Mouse (Mus musculus): Measurements from ENCODE around the gene Olfr1436. TPM values are rescaled to one million over a fixed set of nuclear protein-coding genes. Genes with fewer than 3 reads are reported as not detected.
"Not testable (repeated sequence)": the region's sequence is repeated elsewhere in the genome, so short reads cannot be mapped to it uniquely, and the experiment has no call there.

Gene Olfr1436
- not detected in 2 replicates for polyA plus RNA-seq (2015; fragmentation: Nextera tagmentation; extraction: Ambion mirVana)

DNA sequence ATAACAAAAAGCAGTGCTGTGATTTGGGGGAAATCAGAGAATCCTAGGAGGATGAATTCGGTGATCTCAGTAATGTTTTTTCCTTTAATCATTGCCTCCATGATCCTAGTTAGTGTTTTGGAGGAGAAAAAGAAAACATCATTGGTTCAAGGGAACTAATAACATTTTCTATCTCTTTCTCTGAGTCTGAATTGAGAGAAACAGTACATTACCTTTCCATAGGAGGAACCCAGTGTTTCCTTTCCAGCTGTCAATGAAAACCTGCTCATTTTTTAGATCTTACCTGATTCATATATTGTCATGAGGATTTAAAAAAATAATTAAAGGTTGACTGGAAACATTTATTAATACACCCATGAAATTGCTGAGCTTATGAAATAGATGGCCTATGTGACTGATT is at the start of gene Olfr1436:
Gene Olfr1436, minus strand, starts transcription at position 101 of the 400 bp plus-strand sequence.
- H3K4me1 ChIP-seq (ENCODE audit: control insufficient read depth, insufficient read depth, low read length); H3K27ac ChIP-seq (ENCODE audit: low read length); ATAC-seq; H3K9me3 ChIP-seq (replicated peaks; ENCODE audit: control insufficient read depth, low read length, poor library complexity, severe bottlenecking); H3K4me3 ChIP-seq (ENCODE audit: low read depth, low read length); H3K27me3 ChIP-seq (ENCODE audit: control insufficient read depth, insufficient read depth, low read depth, low read length); H3K36me3 ChIP-seq (ENCODE audit: control insufficient read depth, insufficient read depth, low read length); H3K4me2 ChIP-seq (ENCODE audit: low read length); H3K9ac ChIP-seq (ENCODE audit: low read depth, low read length): not testable (repeated sequence)
- WGBS = 89% methylated on average over 1 of the region's 1 CpGs

GRCm38 (mm10) chr19:12335810-12336209 is 36.9 kb upstream of the Olfr1436 start, which contains the start of gene Olfr1438-ps1:
Gene Olfr1438-ps1 (minus strand): TSS chr19:12335910.
- no peak within 1 kb of the TSS for H3K9ac ChIP-seq (ENCODE audit: low read depth, low read length)
- no peaks in the 10 kb centered on the region for H3K9me3 ChIP-seq (replicated peaks; ENCODE audit: control insufficient read depth, low read length, poor library complexity, severe bottlenecking)
- H3K27me3 ChIP-seq (ENCODE audit: control insufficient read depth, insufficient read depth, low read depth, low read length) = no peaks in the 10 kb centered on the region
- no peak within 1 kb of the TSS for H3K27ac ChIP-seq (ENCODE audit: low read length)
- H3K36me3 ChIP-seq (ENCODE audit: control insufficient read depth, insufficient read depth, low read length) = no peaks in the 10 kb centered on the region
- ATAC-seq = no peak
- no peak within 1 kb of the TSS for H3K4me3 ChIP-seq (ENCODE audit: low read depth, low read length)
- H3K4me2 ChIP-seq (ENCODE audit: low read length) = no peak within 1 kb of the TSS
- 85% methylated on average over 3 of the region's 3 CpGs for WGBS
- no peaks in the 10 kb centered on the region for H3K4me1 ChIP-seq (ENCODE audit: control insufficient read depth, insufficient read depth, low read length)

- Histone ChIP-seq H3K27me3 (ENCODE audit: control insufficient read depth, insufficient read depth, low read depth, low read length) (no peaks in the 10 kb centered on the region), H3K4me3 (ENCODE audit: low read depth, low read length) (no peak within 1 kb of the TSS), H3K36me3 (ENCODE audit: control insufficient read depth, insufficient read depth, low read length) (no peaks in the 10 kb centered on the region), H3K9ac (ENCODE audit: low read depth, low read length) (no peak within 1 kb of the TSS), H3K9me3 (replicated peaks; ENCODE audit: control insufficient read depth, low read length, poor library complexity, severe bottlenecking) (no peaks in the 10 kb centered on the region), H3K27ac (ENCODE audit: low read length) (no peak within 1 kb of the TSS), H3K4me2 (ENCODE audit: low read length) (no peak within 1 kb of the TSS), H3K4me1 (ENCODE audit: control insufficient read depth, insufficient read depth, low read length) (no peaks in the 10 kb centered on the region)
- ATAC-seq = no peak
- 76% methylated on average over 2 of the region's 2 CpGs for WGBS
Observed at GRCm38 (mm10) chr19:12325001-12325400, 26.1 kb upstream of the Olfr1436 start, which contains the start of gene Olfr1437. Gene Olfr1437 (minus strand): TSS chr19:12325101.

DNA sequence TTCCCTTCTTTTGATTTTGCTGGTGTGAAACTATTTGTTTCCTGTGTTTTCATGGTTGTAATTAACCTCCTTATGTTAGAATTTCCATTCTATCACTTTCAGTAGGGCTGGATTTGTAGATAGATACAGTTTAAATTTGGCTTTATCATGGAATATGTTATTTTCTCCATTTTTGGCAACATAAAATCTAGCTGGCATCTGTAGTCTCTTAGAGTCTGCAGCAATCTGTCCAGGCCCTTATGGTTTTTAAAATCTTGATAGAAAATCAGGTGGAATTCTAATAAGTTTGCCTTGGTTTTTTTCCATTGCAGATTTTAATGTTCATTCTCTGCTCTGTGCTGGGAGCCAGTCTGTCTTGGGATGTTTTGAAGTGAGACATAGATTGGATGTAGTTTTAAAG is 6.0 kb downstream of the Olfr1436 start:
- Histone ChIP-seq H3K4me3 (ENCODE audit: low read depth, low read length) (no peak overlapping the region), H3K27ac (ENCODE audit: low read length) (no peak overlapping the region), H3K9me3 (replicated peaks; ENCODE audit: control insufficient read depth, low read length, poor library complexity, severe bottlenecking) (no peaks in the 10 kb centered on the region), H3K4me1 (ENCODE audit: control insufficient read depth, insufficient read depth, low read length) (no peaks in the 10 kb centered on the region), H3K4me2 (ENCODE audit: low read length) (no peak overlapping the region), H3K27me3 (ENCODE audit: control insufficient read depth, insufficient read depth, low read depth, low read length) (no peaks in the 10 kb centered on the region), H3K36me3 (ENCODE audit: control insufficient read depth, insufficient read depth, low read length) (no peaks in the 10 kb centered on the region), H3K9ac (ENCODE audit: low read depth, low read length) (no peak overlapping the region)
- no peak for ATAC-seq

- Histone ChIP-seq H3K4me1 (ENCODE audit: control insufficient read depth, insufficient read depth, low read length) (no peaks in the 10 kb centered on the region), H3K27ac (ENCODE audit: low read length) (no peak within 1 kb of the TSS), H3K27me3 (ENCODE audit: control insufficient read depth, insufficient read depth, low read depth, low read length) (no peaks in the 10 kb centered on the region), H3K9me3 (replicated peaks; ENCODE audit: control insufficient read depth, low read length, poor library complexity, severe bottlenecking) (no peaks in the 10 kb centered on the region), H3K36me3 (ENCODE audit: control insufficient read depth, insufficient read depth, low read length) (no peaks in the 10 kb centered on the region), H3K9ac (ENCODE audit: low read depth, low read length) (no peak within 1 kb of the TSS), H3K4me2 (ENCODE audit: low read length) (no peak within 1 kb of the TSS), H3K4me3 (ENCODE audit: low read depth, low read length) (no peak within 1 kb of the TSS)
- no peak for ATAC-seq
- WGBS = 80% methylated on average over 2 of the region's 2 CpGs
Observed at GRCm38 (mm10) chr19:12279554-12279953, 19.4 kb downstream of the Olfr1436 start, which contains the start of gene Olfr1434. Gene Olfr1434 (plus strand): TSS chr19:12279854.

GRCm38 (mm10) chr19:12260732-12261131 is 38.2 kb downstream of the Olfr1436 start, which contains the start of gene Olfr235:
Gene Olfr235 (plus strand): TSS chr19:12261032.
- H3K27me3 ChIP-seq (ENCODE audit: control insufficient read depth, insufficient read depth, low read depth, low read length) = no peaks in the 10 kb centered on the region
- no peaks in the 10 kb centered on the region for H3K9me3 ChIP-seq (replicated peaks; ENCODE audit: control insufficient read depth, low read length, poor library complexity, severe bottlenecking)
- no peaks in the 10 kb centered on the region for H3K4me1 ChIP-seq (ENCODE audit: control insufficient read depth, insufficient read depth, low read length)
- H3K9ac ChIP-seq (ENCODE audit: low read depth, low read length) = no peak within 1 kb of the TSS
- no peak within 1 kb of the TSS for H3K27ac ChIP-seq (ENCODE audit: low read length)
- no peak for ATAC-seq
- WGBS = 67% methylated on average over 1 of the region's 1 CpGs
- H3K36me3 ChIP-seq (ENCODE audit: control insufficient read depth, insufficient read depth, low read length) = no peaks in the 10 kb centered on the region
- no peak within 1 kb of the TSS for H3K4me2 ChIP-seq (ENCODE audit: low read length)
- H3K4me3 ChIP-seq (ENCODE audit: low read depth, low read length) = no peak within 1 kb of the TSS

Other genes with a start within 250 kb of the Olfr1436 start
- not detected in 2 replicates for gene Olfr1424, start 236.4 kb downstream of the Olfr1436 start, polyA plus RNA-seq (2015; fragmentation: Nextera tagmentation; extraction: Ambion mirVana)
- not detected in 2 replicates for gene Olfr1425, start 221.4 kb downstream of the Olfr1436 start, polyA plus RNA-seq (2015; fragmentation: Nextera tagmentation; extraction: Ambion mirVana)
- not detected in 2 replicates for gene Olfr1426, start 207.1 kb downstream of the Olfr1436 start, polyA plus RNA-seq (2015; fragmentation: Nextera tagmentation; extraction: Ambion mirVana)
- not detected in 2 replicates for gene Olfr1427, start 195.8 kb downstream of the Olfr1436 start, polyA plus RNA-seq (2015; fragmentation: Nextera tagmentation; extraction: Ambion mirVana)
- gene Olfr1428, start 183.2 kb downstream of the Olfr1436 start, polyA plus RNA-seq (2015; fragmentation: Nextera tagmentation; extraction: Ambion mirVana) = not detected in 2 replicates
- not detected in 2 replicates for gene Olfr76, start 175.9 kb downstream of the Olfr1436 start, polyA plus RNA-seq (2015; fragmentation: Nextera tagmentation; extraction: Ambion mirVana)
- not detected in 2 replicates for gene Olfr1555-ps1, start 129.0 kb downstream of the Olfr1436 start, polyA plus RNA-seq (2015; fragmentation: Nextera tagmentation; extraction: Ambion mirVana)
- gene Olfr1431, start 98.5 kb downstream of the Olfr1436 start, polyA plus RNA-seq (2015; fragmentation: Nextera tagmentation; extraction: Ambion mirVana) = 0.08 TPM in 1 of 2 replicates, not detected in the other
- not detected in 2 replicates for gene Olfr1432, start 66.5 kb downstream of the Olfr1436 start, polyA plus RNA-seq (2015; fragmentation: Nextera tagmentation; extraction: Ambion mirVana)
- not detected in 2 replicates for gene Olfr262, start 57.5 kb downstream of the Olfr1436 start, polyA plus RNA-seq (2015; fragmentation: Nextera tagmentation; extraction: Ambion mirVana)
- 0.09 TPM in 1 of 2 replicates, not detected in the other for gene Olfr235, start 38.1 kb downstream of the Olfr1436 start, polyA plus RNA-seq (2015; fragmentation: Nextera tagmentation; extraction: Ambion mirVana)
- not detected in 2 replicates for gene Olfr1434, start 19.3 kb downstream of the Olfr1436 start, polyA plus RNA-seq (2015; fragmentation: Nextera tagmentation; extraction: Ambion mirVana)
- gene Olfr1437, start 26.0 kb upstream of the Olfr1436 start, polyA plus RNA-seq (2015; fragmentation: Nextera tagmentation; extraction: Ambion mirVana) = not detected in 2 replicates
- not detected in 2 replicates for gene Olfr1438-ps1, start 36.8 kb upstream of the Olfr1436 start, polyA plus RNA-seq (2015; fragmentation: Nextera tagmentation; extraction: Ambion mirVana)
- gene Olfr1440, start 88.1 kb upstream of the Olfr1436 start, polyA plus RNA-seq (2015; fragmentation: Nextera tagmentation; extraction: Ambion mirVana) = not detected in 2 replicates
- not detected in 2 replicates for gene Olfr1441, start 118.3 kb upstream of the Olfr1436 start, polyA plus RNA-seq (2015; fragmentation: Nextera tagmentation; extraction: Ambion mirVana)
- not detected in 2 replicates for gene Pfpl, start 128.8 kb upstream of the Olfr1436 start, polyA plus RNA-seq (2015; fragmentation: Nextera tagmentation; extraction: Ambion mirVana)
- gene Mpeg1, start 161.6 kb upstream of the Olfr1436 start, polyA plus RNA-seq (2015; fragmentation: Nextera tagmentation; extraction: Ambion mirVana) = 0.69 and 0.71 TPM in 2 replicates
- gene Dtx4, start 202.3 kb upstream of the Olfr1436 start, polyA plus RNA-seq (2015; fragmentation: Nextera tagmentation; extraction: Ambion mirVana) = 38.6 and 39.3 TPM in 2 replicates
- 5.3 and 6.5 TPM in 2 replicates for gene Fam111a, start 246.6 kb upstream of the Olfr1436 start, polyA plus RNA-seq (2015; fragmentation: Nextera tagmentation; extraction: Ambion mirVana)

Data from midbrain, embryonic 16.5 days (tissue).